Mouse (Mus musculus): Measurements from ENCODE around the gene Olfr1427. TPM values are rescaled to one million over a fixed set of nuclear protein-coding genes. Genes with fewer than 3 reads are reported as not detected.
"Not testable (repeated sequence)": the region's sequence is repeated elsewhere in the genome, so short reads cannot be mapped to it uniquely, and the experiment has no call there.

The Olfr1427 gene
- not detected for polyA plus RNA-seq (2017; shearing (Covaris generic))

GRCm38 (mm10) chr19:12103234-12103633, at the start of gene Olfr1427:
Olfr1427 (minus strand) TSS chr19:12103334.
- ATAC-seq, result no peak

- ATAC-seq, result no peak
Observed at GRCm38 (mm10) chr19:12145452-12145851, 42.3 kb upstream of the Olfr1427 start.

GRCm38 (mm10) chr19:12143356-12143755, 40.2 kb upstream of the Olfr1427 start:
- ATAC-seq, result no peak

- no peak for ATAC-seq
Observed at GRCm38 (mm10) chr19:12134289-12134688, 31.2 kb upstream of the Olfr1427 start.

- no peak for ATAC-seq
Observed at GRCm38 (mm10) chr19:12123103-12123502, 20.0 kb upstream of the Olfr1427 start, which contains the start of gene Olfr76. Olfr76 (minus strand) TSS chr19:12123203.

- no peak for ATAC-seq
Observed at GRCm38 (mm10) chr19:12116464-12116863, 13.3 kb upstream of the Olfr1427 start.

- no peak for ATAC-seq
Observed at GRCm38 (mm10) chr19:12115797-12116196, 12.7 kb upstream of the Olfr1427 start, which contains the start of gene Olfr1428. Olfr1428 (minus strand) TSS chr19:12115897.

GRCm38 (mm10) chr19:12113807-12114206, 10.7 kb upstream of the Olfr1427 start:
- no peak for ATAC-seq

- ATAC-seq, result no peak
Observed at GRCm38 (mm10) chr19:12104541-12104940, 1.4 kb upstream of the Olfr1427 start.

- no peak for ATAC-seq
Observed at GRCm38 (mm10) chr19:12091913-12092312, 11.2 kb downstream of the Olfr1427 start, which contains the start of gene Olfr1426. Olfr1426 (minus strand) TSS chr19:12092013.

- ATAC-seq, result not testable (repeated sequence)
Observed at GRCm38 (mm10) chr19:12077631-12078030, 25.5 kb downstream of the Olfr1427 start, which contains the start of gene Olfr1425. Olfr1425 (minus strand) TSS chr19:12077731.

- not testable (repeated sequence) for ATAC-seq
Observed at GRCm38 (mm10) chr19:12069546-12069945, 33.6 kb downstream of the Olfr1427 start.

- ATAC-seq, result not testable (repeated sequence)
Observed at GRCm38 (mm10) chr19:12067806-12068205, 35.3 kb downstream of the Olfr1427 start.

- ATAC-seq, result not testable (repeated sequence)
Observed at GRCm38 (mm10) chr19:12062582-12062981, 40.6 kb downstream of the Olfr1427 start, which contains the start of gene Olfr1424. Olfr1424 (minus strand) TSS chr19:12062682.

Other genes with a start within 250 kb of the Olfr1427 start
- gene Olfr1418, start 242.3 kb downstream of the Olfr1427 start, polyA plus RNA-seq (2017; shearing (Covaris generic)), result not detected
- not detected for gene Olfr1419, start 228.2 kb downstream of the Olfr1427 start, polyA plus RNA-seq (2017; shearing (Covaris generic))
- under 1 TPM in 1 of 2 experiments, not detected in 1; 0.42 TPM for gene Olfr1420, start 216.8 kb downstream of the Olfr1427 start, polyA plus RNA-seq (2017; shearing (Covaris generic))
- 10 to 100 TPM; 17.6 to 18.1 TPM for gene Patl1, start 190.9 kb downstream of the Olfr1427 start, polyA plus RNA-seq (2017; shearing (Covaris generic))
- gene Osbp, start 137.4 kb downstream of the Olfr1427 start, polyA plus RNA-seq (2017; shearing (Covaris generic)), result 1 to 10 TPM; 5.5 to 8.0 TPM
- under 1 TPM in 1 of 2 experiments, not detected in 1; 0.05 TPM for gene Olfr1423, start 62.0 kb downstream of the Olfr1427 start, polyA plus RNA-seq (2017; shearing (Covaris generic))
- not detected for gene Olfr1424, start 40.7 kb downstream of the Olfr1427 start, polyA plus RNA-seq (2017; shearing (Covaris generic))
- not detected for gene Olfr1425, start 25.6 kb downstream of the Olfr1427 start, polyA plus RNA-seq (2017; shearing (Covaris generic))
- not detected for gene Olfr1426, start 11.3 kb downstream of the Olfr1427 start, polyA plus RNA-seq (2017; shearing (Covaris generic))
- not detected for gene Olfr1428, start 12.6 kb upstream of the Olfr1427 start, polyA plus RNA-seq (2017; shearing (Covaris generic))
- gene Olfr76, start 19.9 kb upstream of the Olfr1427 start, polyA plus RNA-seq (2017; shearing (Covaris generic)), result not detected
- gene Olfr1555-ps1, start 66.8 kb upstream of the Olfr1427 start, polyA plus RNA-seq (2017; shearing (Covaris generic)), result under 1 TPM in 1 of 2 experiments, not detected in 1; 0.15 TPM
- not detected for gene Olfr1431, start 97.3 kb upstream of the Olfr1427 start, polyA plus RNA-seq (2017; shearing (Covaris generic))
- gene Olfr1432, start 129.3 kb upstream of the Olfr1427 start, polyA plus RNA-seq (2017; shearing (Covaris generic)), result under 1 TPM in 1 of 2 experiments, not detected in 1; 0.20 TPM
- not detected for gene Olfr262, start 138.3 kb upstream of the Olfr1427 start, polyA plus RNA-seq (2017; shearing (Covaris generic))
- gene Olfr235, start 157.7 kb upstream of the Olfr1427 start, polyA plus RNA-seq (2017; shearing (Covaris generic)), result not detected
- not detected for gene Olfr1434, start 176.5 kb upstream of the Olfr1427 start, polyA plus RNA-seq (2017; shearing (Covaris generic))
- not detected for gene Olfr1436, start 195.8 kb upstream of the Olfr1427 start, polyA plus RNA-seq (2017; shearing (Covaris generic))
- gene Olfr1437, start 221.8 kb upstream of the Olfr1427 start, polyA plus RNA-seq (2017; shearing (Covaris generic)), result not detected
- not detected for gene Olfr1438-ps1, start 232.6 kb upstream of the Olfr1427 start, polyA plus RNA-seq (2017; shearing (Covaris generic))